ENCODE assay signal across 20 mouse cellular contexts in the genomic region with DNA sequence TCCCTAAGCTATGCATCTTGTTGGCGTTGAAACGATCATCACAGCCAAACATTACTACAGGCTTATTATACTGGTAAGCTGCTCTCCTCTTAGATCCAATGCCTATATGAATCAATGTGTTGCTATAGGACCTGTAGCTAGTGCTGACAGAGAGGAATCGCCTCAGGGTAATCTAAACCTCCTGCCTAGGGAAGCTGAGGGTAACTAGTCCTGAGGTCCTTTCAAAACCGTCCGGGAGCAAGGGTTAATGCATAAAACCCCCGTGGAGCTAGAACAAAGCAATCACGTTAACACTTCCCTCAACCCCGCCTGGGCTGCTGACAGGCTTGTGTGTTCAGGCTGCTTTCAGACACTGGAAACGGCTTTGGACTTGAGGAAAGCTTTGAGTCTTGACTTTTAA. TPM values are rescaled to one million over a fixed set of nuclear protein-coding genes. Genes with fewer than 3 reads are reported as not detected.
DNase-seq lines count a peak whose midpoint lies in the region; ATAC-seq and TF ChIP-seq lines count a peak whose summit lies in the region.
"Had no signal": no experiment of that assay in that cellular context is flagged by ENCODE, and none has a peak within 500 bp of the region (broad histone marks: within the 10 kb centered on the region; RNA-seq: fewer than 3 reads in every experiment).

No protein-coding gene starts in this region.

- no peak for TF ChIP-seq POLR2A in heart, adult 2 months (IDR thresholded peaks at IDR 0.05; ENCODE audit: insufficient read depth, low read depth, low read length)

- DNase-seq in heart, adult 2 months, result peak in 1 of 2 experiments; percentile 44
- no peak for DNase-seq in heart, adult 8-10 months (ENCODE audit: low spot score)
- peak; percentile 95 for DNase-seq in ES-CJ7 (ENCODE audit: low read depth, low spot score)
- DNase-seq in embryo, embryonic 10.5 days (ENCODE audit: low spot score), result peak; percentile 74
- peak; percentile 46 for DNase-seq in heart, postnatal 0 days (ENCODE audit: low spot score)
- no peak for DNase-seq in urinary bladder, adult 18-20 months (ENCODE audit: low spot score in 2 of 2)
- DNase-seq in layer of hippocampus, adult 2 months (ENCODE audit: low spot score in 2 of 2), result no peak
- DNase-seq in adrenal gland, postnatal 14 days, result no peak
- DNase-seq: cerebellum, adult 11-12 months; gastrocnemius, postnatal 25 days; kidney, adult 18-20 months; kidney, postnatal 25 days; lung, adult 18-20 months; thymus, postnatal 14 days had no signal

- peaks cover 2% of the 10 kb centered on the region for H3K4me1 ChIP-seq in heart, adult 2 months (ENCODE audit: control insufficient read depth, insufficient read depth, low read length)
- H3K4me1 ChIP-seq in heart, postnatal 0 days (ENCODE audit: control insufficient read depth, insufficient read depth), result peaks cover 14% of the 10 kb centered on the region

- H3K36me3 ChIP-seq in heart, adult 2 months (ENCODE audit: control insufficient read depth, insufficient read depth, low read length), result no peaks in the 10 kb centered on the region
- no peaks in the 10 kb centered on the region for H3K36me3 ChIP-seq in heart, postnatal 0 days (replicated peaks; ENCODE audit: control insufficient read depth, insufficient read depth, low read length)
- H3K36me3 ChIP-seq: hindbrain, embryonic 15.5 days; stomach, embryonic 15.5 days had no signal

- peaks cover 1% of the 10 kb centered on the region; the same call in 1 of the 2 replicates for H3K27me3 ChIP-seq in heart, adult 2 months (ENCODE audit: control insufficient read depth, insufficient read depth, low read length)
- peaks cover 9% of the 10 kb centered on the region; the same call in 1 of the 2 replicates for H3K27me3 ChIP-seq in heart, postnatal 0 days (ENCODE audit: control insufficient read depth, insufficient read depth, low read length)

- no peaks in the 10 kb centered on the region for H3K9me3 ChIP-seq in heart, postnatal 0 days (replicated peaks; ENCODE audit: control insufficient read depth, low read length)
- H3K9me3 ChIP-seq: hindbrain, embryonic 15.5 days; stomach, embryonic 15.5 days had no signal

- no peak for ATAC-seq in heart, postnatal 0 days (ENCODE audit: insufficient read depth, low read depth)

- TF ChIP-seq CTCF in heart, adult 2 months (IDR thresholded peaks at IDR 0.05), result no peak
- no peak for TF ChIP-seq CTCF in heart, postnatal 0 days (IDR thresholded peaks at IDR 0.05; ENCODE audit: low read depth)
- no peak for TF ChIP-seq CTCF in layer of hippocampus, adult 2 months (conservative IDR thresholded peaks at IDR 0.05)

- no peak for TF ChIP-seq EP300 in heart, adult 2 months (IDR thresholded peaks at IDR 0.05; ENCODE audit: insufficient read depth, low read depth, low read length)
- no peak for TF ChIP-seq EP300 in heart, postnatal 0 days (IDR thresholded peaks at IDR 0.05; ENCODE audit: low read depth)

- H3K4me3 ChIP-seq in heart, adult 2 months, result peak overlapping the region; percentile 46; the same call in 1 of the 2 replicates
- peak overlapping the region; percentile 45 for H3K4me3 ChIP-seq in heart, postnatal 0 days (ENCODE audit: low read depth, low read length)
- H3K4me3 ChIP-seq in layer of hippocampus, adult 2 months, result no peak overlapping the region
- H3K4me3 ChIP-seq: hindbrain, embryonic 15.5 days; stomach, embryonic 15.5 days had no signal

- H3K79me2 ChIP-seq in heart, adult 2 months (replicated peaks; ENCODE audit: control insufficient read depth, insufficient read depth, low read length), result no peaks in the 10 kb centered on the region

- H3K4me2 ChIP-seq in heart, postnatal 0 days (ENCODE audit: low read depth, low read length), result peak overlapping the region; percentile 75
- H3K4me2 ChIP-seq: stomach, embryonic 15.5 days had no signal

- 19% methylated on average over 9 of the region's 9 CpGs for WGBS in heart, adult 2 months
- WGBS in heart, postnatal 0 days, result 6% methylated on average over 9 of the region's 9 CpGs

- H3K9ac ChIP-seq in heart, adult 2 months (ENCODE audit: low read depth, low read length), result peak overlapping the region; percentile 62
- H3K9ac ChIP-seq in heart, postnatal 0 days (replicated peaks; ENCODE audit: low read depth, low read length), result peak overlapping the region; percentile 55
- H3K9ac ChIP-seq: hindbrain, embryonic 15.5 days; stomach, embryonic 15.5 days had no signal

- peak overlapping the region; percentile 80 for H3K27ac ChIP-seq in heart, adult 2 months
- H3K27ac ChIP-seq in heart, postnatal 0 days (ENCODE audit: low read depth), result peak overlapping the region; percentile 93
- no peak overlapping the region for H3K27ac ChIP-seq in layer of hippocampus, adult 2 months
- H3K27ac ChIP-seq: hindbrain, embryonic 15.5 days; stomach, embryonic 15.5 days had no signal

- intact Hi-C loops in heart, adult 2 months (cut with DNase I), result no loop called here

RNA-seq across cellular contexts. Expression of gene Tbx20, which starts 2.4 kb away (rescaled TPM):
- total RNA-seq in heart, adult 2 months (2021), result 10 to 100 TPM; 83.0 to 83.2 TPM
- polyA plus RNA-seq in heart, adult 2 months (2012; rRNA removed), result 33.9 and 45.2 TPM in 2 replicates
- total RNA-seq in heart, adult 8-10 months (2022), result 10 to 100 TPM; 80.1 to 90.6 (median 87.4) TPM
- total RNA-seq in heart, postnatal 0 days (2014; rRNA removed; ENCODE audit: low replicate concordance), result 500 and 554 TPM in 2 replicates
- polyA plus RNA-seq in heart, postnatal 0 days (2015; fragmentation: Nextera tagmentation; extraction: Ambion mirVana), result 36.9 and 51.2 TPM in 2 replicates
- total RNA-seq in layer of hippocampus, adult 2 months (2021), result not detected
- total RNA-seq in adrenal gland, postnatal 14 days (2021), result 20.5 and 21.2 TPM in 2 replicates
- total RNA-seq: gastrocnemius, postnatal 25 days; left cerebral cortex, adult 18-20 months had no signal
- polyA plus RNA-seq: cortical plate, adult 2 months; frontal cortex, adult 2 months; small intestine, adult 2 months had no signal

Comparison
In these comparisons a context has a peak if more than half of its experiments do, and no peak if none do; other contexts are left out.
1. DNase-seq: peak in ES-CJ7 (single experiment), embryo, embryonic 10.5 days (single experiment) and heart, postnatal 0 days (single experiment); none in heart, adult 8-10 months (single experiment), urinary bladder, adult 18-20 months (0 of 2), layer of hippocampus, adult 2 months (0 of 2) and adrenal gland, postnatal 14 days (single experiment).
2. RNA of gene Tbx20, which starts 2.4 kb away (total RNA-seq): 500 to 554 TPM in heart, postnatal 0 days, 80.1 to 90.6 TPM in heart, adult 8-10 months, 83.0 to 83.2 TPM in heart, adult 2 months and 20.5 to 21.2 TPM in adrenal gland, postnatal 14 days; not detected in layer of hippocampus, adult 2 months; every median in the first group is over 10 times any median in the second.